Mouse (Mus musculus): Measurements from ENCODE around the gene Cox17. TPM values are rescaled to one million over a fixed set of nuclear protein-coding genes. Genes with fewer than 3 reads are reported as not detected.

Cox17 gene
- polyA plus RNA-seq, 1 experiment = 73.5 TPM

DNA sequence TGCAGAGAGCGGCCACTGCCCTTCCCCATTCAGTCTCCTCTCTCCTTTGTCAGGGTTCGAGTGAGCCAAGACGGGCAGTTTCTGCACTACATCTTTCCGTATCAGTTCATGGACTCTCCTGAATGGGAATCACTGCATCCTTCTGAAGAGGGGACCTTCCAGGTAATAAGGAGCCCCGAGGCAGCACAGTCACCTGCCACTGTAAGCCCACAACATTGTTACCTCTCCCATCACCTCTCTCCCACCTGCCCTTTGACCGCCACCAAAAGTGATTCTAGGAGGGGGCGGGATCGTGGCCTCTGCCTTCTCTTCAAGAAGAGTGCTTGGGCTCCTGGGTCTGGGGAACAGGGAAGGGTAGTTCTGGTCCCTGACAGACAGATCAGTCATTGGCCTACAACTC lies 22.6 kb downstream of the Cox17 start:
- WGBS = 86% methylated on average over 8 of the region's 8 CpGs
- no peak for DNase-seq (ENCODE audit: low read depth, low spot score)

DNA sequence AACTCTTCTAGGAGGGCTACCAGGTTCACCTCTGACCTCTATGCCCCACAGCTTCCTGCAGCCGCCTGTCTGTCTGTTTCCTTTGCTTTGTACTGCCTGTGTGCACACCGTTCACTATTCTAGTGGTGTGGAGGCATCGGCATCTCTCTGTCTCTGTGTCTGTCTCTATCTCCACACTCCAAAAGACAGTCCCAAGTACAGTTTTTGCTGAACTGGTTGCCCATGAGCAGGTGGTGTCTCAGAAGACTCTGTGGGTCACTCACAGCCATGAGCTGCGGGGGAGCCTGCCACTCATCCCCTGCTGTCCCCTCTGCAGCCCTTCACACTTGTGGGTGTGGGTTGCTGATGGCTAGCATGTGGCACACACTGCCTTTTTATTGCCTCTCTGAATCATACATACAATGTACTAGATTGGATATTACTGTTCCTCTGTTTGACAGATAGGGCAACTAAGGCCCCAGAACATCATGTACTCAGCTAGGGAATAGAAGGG lies 23.2 kb downstream of the Cox17 start:
- 83% methylated on average over 4 of the region's 4 CpGs for WGBS
- no peak for DNase-seq (ENCODE audit: low read depth, low spot score)

DNA sequence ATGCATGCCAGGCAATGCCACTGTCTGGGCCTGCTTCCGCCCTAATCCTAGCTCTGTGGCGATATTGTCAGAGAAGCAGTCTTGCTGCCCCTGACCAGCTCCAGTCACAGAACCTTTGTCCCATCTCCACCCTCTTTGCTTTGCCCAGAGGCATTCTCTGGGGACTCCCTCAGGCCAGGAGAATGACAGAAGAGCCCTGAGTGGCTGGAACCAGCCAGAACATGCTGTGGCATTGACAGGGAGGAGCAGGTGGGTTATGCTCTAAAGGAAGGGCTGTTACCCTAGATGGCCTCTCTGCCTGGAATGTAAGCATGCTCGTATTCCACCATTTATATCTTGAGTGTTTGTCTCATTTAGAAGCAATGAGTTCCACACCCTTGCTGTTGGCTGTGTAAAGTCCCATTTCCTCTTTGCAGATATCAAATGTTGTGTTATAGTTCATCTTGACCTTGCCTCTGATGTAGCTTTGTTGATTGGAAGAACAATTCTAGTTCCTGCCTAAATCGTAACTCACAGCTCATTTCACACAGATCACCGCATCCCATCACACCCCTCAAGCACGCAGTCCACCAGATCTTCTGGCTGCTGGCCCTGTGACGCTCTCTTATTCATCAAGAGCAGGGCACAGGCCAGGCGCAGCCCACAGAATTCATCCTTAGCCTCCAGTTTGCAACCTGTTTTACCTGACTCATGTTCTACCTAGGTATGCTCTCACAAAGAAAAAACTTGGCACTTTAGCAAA lies 24.0 kb downstream of the Cox17 start:
- 63% methylated on average over 8 of the region's 8 CpGs for WGBS
- DNase-seq (ENCODE audit: low read depth, low spot score) = no peak

DNA sequence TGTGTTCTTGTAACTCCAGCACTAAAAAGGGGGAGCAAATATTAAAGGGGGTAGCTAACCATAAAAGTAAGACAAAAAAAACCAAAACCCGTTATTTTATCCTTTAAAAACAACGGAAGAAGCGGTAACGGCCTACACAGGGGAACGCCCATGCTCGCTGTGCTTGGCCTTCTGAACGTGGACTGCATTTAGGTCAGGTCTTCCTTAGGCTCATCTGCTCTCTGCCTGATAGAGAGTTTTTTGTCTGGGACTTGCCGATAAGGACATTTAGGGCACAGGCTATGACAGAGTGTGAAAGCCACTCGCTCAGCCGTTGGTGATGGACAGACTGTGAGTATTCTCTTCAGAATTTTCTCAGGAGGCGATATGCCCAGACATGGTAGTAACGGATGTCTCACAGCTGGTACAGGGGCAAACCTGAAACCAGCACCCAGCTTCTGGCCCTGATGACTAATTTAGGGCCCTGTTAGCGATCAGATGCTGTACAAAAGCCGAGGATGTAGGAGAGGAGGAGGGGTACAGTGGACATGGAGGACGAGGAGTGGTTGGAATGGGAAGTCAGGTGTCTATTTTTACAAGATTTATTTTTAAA lies 25.0 kb downstream of the Cox17 start:
- 86% methylated on average over 15 of the region's 15 CpGs for WGBS
- no peak for DNase-seq (ENCODE audit: low read depth, low spot score)

DNA sequence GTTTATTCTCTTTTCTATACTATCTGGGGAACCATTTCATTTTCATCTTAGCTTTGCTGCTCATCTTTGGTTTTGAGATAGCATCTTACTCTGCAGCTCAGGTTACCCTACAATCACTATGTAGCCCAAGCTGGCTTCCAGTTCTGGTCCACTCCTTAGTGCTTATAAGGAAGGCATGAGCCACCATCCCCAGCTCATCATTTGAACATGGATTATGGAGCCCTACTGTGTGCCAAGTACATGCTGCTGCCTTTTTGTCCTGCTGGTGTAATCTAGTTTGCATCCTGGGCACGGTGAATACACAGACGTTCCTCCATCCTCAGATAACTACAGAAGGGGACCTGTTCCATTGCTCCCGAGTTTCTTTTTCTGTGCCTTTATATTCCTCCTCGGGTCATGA lies 26.1 kb downstream of the Cox17 start:
- DNase-seq (ENCODE audit: low read depth, low spot score) = no peak
- 91% methylated on average over 4 of the region's 4 CpGs for WGBS

DNA sequence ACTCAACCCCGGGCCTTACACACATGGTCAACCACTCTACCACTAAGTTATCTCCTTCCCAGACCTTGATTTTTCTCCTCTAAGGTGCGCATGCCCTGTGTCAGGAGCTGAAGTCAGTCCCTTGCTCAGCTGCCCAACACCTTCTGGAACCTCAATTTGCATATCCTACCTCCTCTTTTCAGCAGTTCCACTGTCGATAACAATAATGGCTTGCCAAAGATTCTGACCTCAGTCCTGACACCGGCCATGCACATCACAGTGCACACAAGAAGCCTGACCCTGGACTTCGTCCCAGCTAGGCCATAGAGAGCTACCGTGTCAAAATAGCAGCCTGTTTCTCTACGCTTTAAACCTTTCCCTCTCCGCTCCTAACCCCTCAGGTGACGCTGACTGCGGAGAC lies 26.6 kb downstream of the Cox17 start:
- no peak for DNase-seq (ENCODE audit: low read depth, low spot score)
- 81% methylated on average over 10 of the region's 10 CpGs for WGBS

DNA sequence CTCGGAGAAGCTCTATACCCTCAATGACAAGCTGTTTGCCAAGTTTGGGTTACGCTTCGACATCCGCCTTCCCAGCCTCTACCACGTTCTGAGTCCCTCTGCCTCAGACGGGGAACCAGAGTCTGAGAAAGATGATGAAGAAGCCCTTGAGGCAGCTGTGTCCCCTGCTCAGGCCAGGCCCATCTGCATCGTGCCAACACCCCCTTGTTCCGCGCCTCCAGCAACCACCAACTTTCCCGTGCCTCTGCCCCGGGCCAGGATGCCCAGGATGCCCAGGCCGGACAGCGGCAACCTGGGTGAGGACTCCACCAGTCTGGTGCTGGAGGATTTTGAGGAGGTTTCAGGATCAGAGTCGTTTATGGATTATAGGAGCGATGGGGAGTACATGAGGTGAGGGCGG lies 27.1 kb downstream of the Cox17 start:
- 86% methylated on average over 16 of the region's 16 CpGs for WGBS

DNA sequence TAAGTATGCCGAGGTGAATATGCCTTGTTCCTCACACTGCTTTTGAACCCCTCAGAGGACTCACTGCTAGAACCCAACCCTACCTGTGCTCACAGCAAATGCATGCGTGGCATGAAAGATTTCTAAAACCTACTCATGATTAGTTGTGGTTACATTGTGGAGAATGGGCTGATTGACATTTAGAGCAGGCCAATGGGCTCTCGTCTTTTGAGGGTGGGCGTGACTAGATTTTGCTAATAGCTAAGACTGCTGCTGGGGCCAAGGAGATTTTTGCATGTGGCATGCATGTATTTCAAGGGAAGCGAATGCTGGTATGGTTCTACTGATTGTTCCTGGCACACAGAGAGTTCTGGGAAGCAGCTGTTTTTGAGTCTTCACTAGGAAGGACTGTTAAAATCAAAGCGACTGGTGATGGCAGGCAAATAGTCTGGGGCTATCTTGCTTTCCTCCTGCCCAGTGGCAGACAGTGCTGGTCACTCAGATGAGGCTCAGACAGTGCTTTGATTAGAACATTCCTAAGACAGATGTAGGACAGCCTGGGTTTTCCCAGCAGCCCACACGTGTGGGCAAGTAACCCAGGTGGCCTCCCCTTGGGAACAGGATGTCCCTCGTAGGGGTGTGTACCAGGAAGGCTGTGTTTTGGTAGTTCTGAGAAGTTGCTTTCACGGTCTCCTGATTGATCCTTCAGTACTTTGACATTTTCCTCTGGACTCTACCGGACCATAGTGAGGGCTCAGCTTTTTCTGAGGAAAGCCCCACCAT lies 27.8 kb downstream of the Cox17 start:
- WGBS = 77% methylated on average over 10 of the region's 10 CpGs
- no peak for DNase-seq (ENCODE audit: low read depth, low spot score)

More for the DNA sequence above, 27.1 kb downstream of the Cox17 start:
- DNase-seq (ENCODE audit: low read depth, low spot score) = no peak

DNA sequence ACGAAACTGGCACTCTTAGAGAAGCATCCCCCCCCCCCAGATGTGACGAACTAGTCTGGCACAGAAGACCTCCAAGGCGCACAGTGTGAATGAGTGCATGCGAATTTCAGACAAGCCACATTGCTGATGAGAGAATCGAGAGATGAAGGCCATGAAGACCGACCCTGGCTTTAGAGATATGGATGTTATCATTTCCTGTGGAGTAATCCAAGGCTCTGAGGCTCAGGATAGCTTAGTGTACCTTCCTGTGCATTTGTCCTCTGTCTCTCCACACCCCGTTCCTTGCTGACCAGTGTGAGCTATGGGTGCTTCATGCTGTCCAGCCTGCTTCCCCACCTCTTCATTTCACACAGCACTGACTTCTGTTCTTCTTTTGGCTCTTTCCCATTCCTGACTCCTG lies 28.4 kb downstream of the Cox17 start:
- DNase-seq (ENCODE audit: low read depth, low spot score) = no peak
- 77% methylated on average over 7 of the region's 7 CpGs for WGBS

DNA sequence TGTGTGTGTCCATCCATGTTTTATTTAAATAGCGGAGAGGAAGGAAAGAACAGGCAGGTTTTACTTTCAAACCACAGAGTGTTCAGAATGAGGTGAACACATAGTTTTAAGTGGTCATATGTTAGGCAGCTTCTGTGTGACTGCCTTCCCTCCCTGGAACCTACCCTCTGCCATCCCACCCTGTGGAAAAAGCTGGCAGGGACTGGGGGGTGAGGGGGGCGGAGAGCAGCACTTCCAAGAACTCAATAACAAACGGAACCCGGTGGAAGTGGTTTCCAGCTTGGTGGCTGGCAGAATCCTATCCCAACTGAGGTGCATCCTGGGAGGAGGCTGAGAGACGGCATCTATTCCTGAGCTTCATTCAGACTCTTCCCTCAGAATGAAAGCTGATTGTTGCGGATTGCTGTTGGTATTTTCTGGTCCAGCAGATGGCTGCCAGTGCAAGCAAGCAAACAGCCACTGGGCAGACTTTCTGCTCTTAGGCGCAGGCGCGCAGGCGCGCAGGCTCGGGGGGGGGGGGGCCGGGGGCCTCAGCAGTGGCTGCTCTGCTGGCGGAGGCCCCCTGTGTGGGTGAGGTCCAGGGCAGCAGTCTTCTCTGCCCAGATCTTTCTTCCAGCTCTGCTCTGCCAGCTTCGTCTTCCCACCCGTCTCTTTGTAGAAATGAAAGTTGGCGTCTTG lies 29.5 kb downstream of the Cox17 start:
- WGBS = 25% methylated on average over 17 of the region's 17 CpGs
- no peak for DNase-seq (ENCODE audit: low read depth, low spot score)

DNA sequence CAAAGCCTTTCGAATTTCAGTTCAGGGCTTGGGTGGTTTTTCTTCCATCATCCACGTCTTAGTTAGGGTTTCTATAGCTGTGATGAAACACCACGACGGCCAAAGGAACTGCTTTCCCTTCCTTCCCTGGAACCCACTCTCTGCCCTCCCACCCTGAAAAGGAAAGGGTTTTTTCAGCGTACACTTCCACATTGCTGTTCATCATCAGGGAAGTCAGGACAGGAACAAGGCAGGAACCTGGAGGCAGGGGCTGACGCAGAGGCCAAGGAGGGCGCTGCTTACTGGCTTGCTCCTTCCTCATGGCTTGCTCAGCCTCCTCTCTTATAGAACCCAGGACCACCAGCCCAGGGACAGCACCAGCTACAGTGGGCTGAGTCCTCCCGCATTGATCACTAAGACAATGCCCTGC lies 30.1 kb downstream of the Cox17 start:
- WGBS = 40% methylated on average over 8 of the region's 8 CpGs
- no peak for DNase-seq (ENCODE audit: low read depth, low spot score)

DNA sequence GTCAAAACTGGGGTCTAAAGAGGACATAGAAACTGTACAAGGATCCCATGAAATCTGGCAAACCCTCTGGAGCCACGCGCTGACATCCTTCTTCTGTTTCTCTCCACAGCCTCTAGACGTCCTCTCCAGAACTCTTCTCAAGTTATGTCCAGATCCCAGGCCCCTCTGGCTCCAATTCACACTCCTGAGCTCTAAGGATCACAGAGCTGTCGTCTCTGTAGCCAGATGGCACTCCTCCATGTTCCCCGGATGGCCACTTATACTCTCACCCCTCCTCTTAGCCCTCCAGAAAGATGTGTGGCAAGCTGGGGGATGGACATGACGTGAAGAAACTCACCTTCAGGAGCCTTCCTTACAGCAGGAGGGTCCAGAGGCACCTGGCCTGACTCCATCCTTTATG lies 30.8 kb downstream of the Cox17 start:
- 80% methylated on average over 6 of the region's 6 CpGs for WGBS
- no peak for DNase-seq (ENCODE audit: low read depth, low spot score)

DNA sequence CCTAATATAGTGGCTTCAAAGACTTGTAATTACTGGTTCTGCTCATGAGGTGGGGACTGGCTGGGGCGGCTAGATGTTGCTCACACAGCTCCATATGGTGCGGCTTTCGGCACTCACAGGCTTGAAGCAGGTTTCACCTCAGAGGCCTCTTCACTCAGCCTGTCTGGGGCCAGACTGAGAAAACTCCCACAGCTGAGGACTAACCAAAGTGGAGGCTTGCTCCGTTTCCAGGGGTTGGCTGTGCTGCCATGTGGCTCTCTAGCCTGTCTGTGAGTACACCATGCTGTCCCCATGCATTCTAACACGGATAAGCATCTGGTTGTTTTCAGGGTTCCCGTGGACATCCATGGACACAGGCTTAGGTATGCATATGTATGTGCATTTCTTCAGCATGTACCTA lies 31.8 kb downstream of the Cox17 start:
- WGBS = 90% methylated on average over 6 of the region's 6 CpGs
- no peak for DNase-seq (ENCODE audit: low read depth, low spot score)

DNA sequence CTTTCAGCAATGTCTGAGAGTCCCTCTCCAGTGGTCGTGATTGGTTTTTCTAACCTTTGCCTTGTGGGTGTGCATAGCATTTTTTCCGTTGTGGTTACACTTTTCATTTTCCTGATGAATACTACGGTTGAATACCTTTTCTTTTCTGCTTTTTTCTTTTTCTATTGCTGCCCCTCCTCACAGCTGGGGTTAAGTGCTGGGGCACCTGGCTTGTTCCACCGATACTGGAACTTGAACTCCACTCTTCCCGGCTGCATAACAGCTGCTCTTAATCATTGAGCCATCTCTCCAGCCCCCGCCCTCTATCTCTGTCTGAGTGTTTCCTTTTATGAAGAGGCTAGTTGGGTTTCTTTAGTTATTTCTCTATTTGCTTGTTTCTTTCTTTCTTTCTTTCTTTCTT lies 32.3 kb downstream of the Cox17 start:
- 17% methylated on average over 6 of the region's 6 CpGs for WGBS
- DNase-seq (ENCODE audit: low read depth, low spot score) = no peak

DNA sequence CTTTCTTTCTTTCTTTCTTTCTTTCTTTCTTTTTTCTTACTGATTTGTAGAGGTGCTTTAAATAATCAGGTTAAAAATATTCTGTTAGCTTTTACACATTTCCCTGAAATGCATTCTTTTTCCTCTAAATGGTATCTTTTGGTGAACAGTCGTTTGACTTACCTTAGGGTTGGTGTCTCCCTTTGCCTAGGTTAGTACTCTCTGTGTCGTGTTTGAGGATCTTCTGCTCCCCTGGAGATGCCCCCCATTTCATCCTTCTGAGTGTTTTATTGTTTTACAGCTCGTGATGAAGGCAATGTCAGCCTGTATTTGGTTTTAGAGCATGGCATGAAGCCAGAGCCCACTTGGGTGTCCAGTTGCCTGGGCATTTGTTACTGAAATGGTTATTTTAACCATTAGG lies 32.7 kb downstream of the Cox17 start:
- WGBS = 24% methylated on average over 3 of the region's 3 CpGs
- DNase-seq (ENCODE audit: low read depth, low spot score) = no peak

DNA sequence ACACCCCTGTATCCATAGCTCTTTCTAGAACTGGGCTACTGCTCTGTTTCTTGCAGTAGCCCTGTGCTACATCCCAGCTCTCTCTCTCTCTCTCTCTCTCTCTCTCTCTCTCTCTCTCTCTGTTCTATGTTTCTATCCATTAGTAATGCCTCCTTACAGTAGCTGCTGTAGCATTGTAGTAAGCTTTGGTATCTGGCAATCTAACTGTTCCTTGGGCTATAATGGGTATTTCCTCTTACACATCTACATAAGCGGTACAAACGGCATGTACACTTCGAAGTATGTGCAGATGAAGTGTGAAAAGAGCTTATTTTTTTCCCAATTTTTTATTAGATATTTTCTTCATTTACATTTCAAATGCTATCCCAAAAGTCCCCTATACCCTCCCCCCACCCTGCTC lies 33.1 kb downstream of the Cox17 start:
- 97% methylated on average over 3 of the region's 3 CpGs for WGBS
- no peak for DNase-seq (ENCODE audit: low read depth, low spot score)

DNA sequence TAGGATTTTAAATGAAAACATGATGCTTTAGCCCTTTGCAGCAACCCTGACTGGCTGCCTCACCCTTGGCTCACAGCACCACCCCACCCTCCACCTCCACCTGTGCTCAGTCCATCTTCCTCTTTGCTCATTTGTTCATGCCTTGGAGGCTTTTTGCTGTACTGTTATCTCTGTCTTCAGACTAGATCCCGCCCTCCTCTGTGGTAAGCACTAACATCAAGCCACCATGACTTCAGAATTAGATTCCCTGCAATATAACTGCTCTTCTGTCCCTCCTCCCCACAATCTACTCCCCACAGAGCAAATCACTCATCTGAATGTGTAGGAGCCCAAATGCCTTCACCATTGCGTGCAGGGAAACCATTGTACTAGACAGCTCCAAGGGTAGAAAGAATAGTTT lies 36.9 kb downstream of the Cox17 start:
- no peak for DNase-seq (ENCODE audit: low read depth, low spot score)
- WGBS = 90% methylated on average over 2 of the region's 2 CpGs

DNA sequence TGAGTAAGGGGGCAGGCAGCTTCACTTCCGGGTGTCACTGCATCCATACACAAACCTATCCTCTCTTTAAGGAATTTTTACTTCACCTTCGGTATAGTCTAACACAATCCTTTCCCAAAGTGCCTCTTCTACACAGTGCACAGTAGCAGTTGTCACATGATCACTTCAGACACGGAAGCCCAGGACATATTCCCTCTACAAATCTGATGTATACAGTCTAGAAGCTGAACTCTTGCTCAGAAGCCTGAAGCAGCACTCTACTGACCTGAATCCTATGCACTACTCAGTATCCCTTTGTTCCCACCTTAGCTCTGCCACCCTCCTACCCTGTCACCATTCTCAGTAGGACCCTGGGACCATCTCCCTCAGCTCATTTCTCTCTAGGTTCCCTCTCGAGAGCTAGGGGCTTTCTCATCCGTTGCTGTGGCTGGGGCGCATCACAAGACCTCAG lies 38.4 kb downstream of the Cox17 start:
- no peak for DNase-seq (ENCODE audit: low read depth, low spot score)
- WGBS = 79% methylated on average over 6 of the region's 6 CpGs

DNA sequence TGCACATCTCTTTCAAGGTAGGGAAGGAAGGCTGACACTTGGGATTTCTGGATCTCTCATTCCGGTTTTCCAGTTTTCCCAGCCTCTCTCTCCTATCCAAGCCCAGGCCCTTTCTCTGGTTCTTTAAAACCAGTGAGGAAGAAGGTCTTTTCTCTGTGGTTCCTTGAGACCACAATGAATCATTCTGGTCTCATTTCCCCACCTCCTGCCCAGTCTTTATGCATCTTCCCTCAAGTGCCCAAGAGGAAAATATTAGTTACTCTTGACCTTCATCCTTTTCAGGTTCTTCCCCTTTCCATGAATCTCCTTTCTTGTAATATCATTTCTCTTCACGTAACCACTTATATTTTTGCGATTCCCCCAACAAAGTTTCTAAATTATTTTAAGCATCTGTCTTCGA lies 38.9 kb downstream of the Cox17 start:
- no peak for DNase-seq (ENCODE audit: low read depth, low spot score)
- 91% methylated on average over 4 of the region's 4 CpGs for WGBS

DNA sequence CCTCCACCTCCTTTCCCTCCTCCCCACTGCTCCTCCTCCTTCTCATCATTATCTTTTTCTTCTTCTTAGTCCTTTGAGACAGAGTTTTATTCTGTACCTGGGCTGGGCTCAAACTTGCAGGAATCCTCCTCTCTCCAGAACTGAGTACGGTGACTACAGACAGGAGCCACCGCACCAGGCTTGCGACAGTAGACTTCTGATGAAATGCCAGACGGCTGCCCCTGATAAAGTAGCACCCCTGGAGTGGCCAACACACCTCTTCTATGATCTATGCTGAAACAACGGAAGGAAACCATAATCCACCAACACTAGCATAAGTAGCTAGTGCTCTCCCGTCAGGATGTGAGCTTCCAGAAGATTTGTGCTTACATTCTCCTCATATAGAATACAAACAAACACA lies 40.6 kb downstream of the Cox17 start:
- DNase-seq (ENCODE audit: low read depth, low spot score) = no peak
- 84% methylated on average over 6 of the region's 6 CpGs for WGBS

Data from large intestine, adult 2 months (tissue).